Mouse (Mus musculus) ES-E14 (cell line): Measurements from ENCODE around the gene Gm815.

Experiments
- CHD2 ChIP-seq: IDR thresholded peaks from 2 replicates; pipeline ENCODE4 v1.6.1; 2014; ENCODE audit warnings: mild to moderate bottlenecking, low read depth, low read length, inconsistent platforms
- HCFC1 ChIP-seq: IDR thresholded peaks from 2 replicates; pipeline ENCODE4 v1.6.1; 2012; ENCODE audit warnings: low read length, inconsistent platforms, borderline replicate concordance; ENCODE audit not compliant: insufficient read depth
- MAFK ChIP-seq: IDR thresholded peaks from 2 replicates; pipeline ENCODE4 v1.6.1; 2014; ENCODE audit warnings: mild to moderate bottlenecking, low read depth, low read length, inconsistent platforms; ENCODE audit not compliant: insufficient read depth
- ZC3H11A ChIP-seq: IDR thresholded peaks from 2 replicates; pipeline ENCODE4 v1.6.1; 2012; ENCODE audit warnings: low read depth, mild to moderate bottlenecking, inconsistent platforms, low read length, borderline replicate concordance
- ZNF384 ChIP-seq: IDR thresholded peaks from 2 replicates; pipeline ENCODE4 v1.6.1; 2012; ENCODE audit warnings: low read depth, low read length, inconsistent platforms

GRCm38 (mm10) chr19:26846017-26846285, 39.7 kb upstream of the Gm815 start:
- TF ChIP-seq CHD2 (no peak), HCFC1 (no peak), MAFK (no peak), ZNF384 (no peak), ZC3H11A (no peak)
